Mouse (Mus musculus) v-Abl transformed pro-B cells (cell line): ENCODE data around the gene 4930562C15Rik.
"Not testable (repeated sequence)": the region's sequence is repeated elsewhere in the genome, so short reads cannot be mapped to it uniquely, and the experiment has no call there.

Source experiments
- in situ Hi-C, 2 experiments: fragments of 400-800 bp; cut with MboI; formaldehyde crosslinking; loops; one replicate each; pipeline ENCODE4 v1.15.1; 2025; ENCODE audit not compliant: unreplicated experiment in 2 of 2

The 4930562C15Rik gene

DNA sequence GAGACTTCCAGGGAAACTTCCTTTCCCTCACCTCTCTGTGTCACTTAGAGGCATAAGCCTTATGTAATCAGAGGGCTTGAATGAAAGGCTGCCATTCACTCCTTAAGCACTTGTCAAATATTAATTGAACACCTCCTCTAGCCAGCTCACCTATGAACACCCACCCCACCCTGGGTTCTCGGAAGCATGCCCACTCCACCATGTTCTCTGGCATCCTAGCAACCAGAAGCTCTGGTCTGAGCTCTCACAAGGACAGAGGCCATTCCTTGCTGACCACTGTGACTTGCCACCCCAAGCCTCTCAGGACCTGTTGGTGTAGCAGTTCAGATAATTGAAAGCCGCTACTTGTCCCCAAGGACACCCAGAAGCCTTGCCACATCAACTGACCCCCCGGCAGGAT, at the start of gene 4930562C15Rik:
4930562C15Rik (plus strand) TSS at position 226 of the 400 bp plus-strand sequence.
- in situ Hi-C loops, result no loop called here

DNA sequence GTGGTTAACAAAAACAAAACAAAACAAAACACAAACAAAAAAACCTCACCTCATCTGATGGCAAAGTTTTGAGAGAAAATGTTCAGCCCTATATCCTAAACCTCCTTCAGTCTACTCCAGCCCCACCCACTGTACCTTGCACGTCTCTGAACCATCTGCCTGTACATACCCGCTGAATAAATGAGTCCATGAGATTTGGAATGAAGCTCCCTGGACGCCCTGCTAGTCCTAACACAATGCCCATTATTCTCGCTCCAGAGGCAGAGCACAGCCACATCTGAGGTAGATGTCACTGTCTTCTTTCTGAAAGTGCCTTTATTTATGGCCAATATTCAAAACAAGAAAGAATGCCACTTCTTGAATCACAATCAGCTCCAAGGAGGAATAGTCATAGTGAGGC, 49.5 kb upstream of the 4930562C15Rik start:
- in situ Hi-C loops, result loop anchor here (5.0 to 10.0 kb wide), 3 partner anchors 61 to 111 kb away; partner anchors contain the start of genes Coro7 (in 1 of the 2) and Hmox2 (in 1 of the 2)

DNA sequence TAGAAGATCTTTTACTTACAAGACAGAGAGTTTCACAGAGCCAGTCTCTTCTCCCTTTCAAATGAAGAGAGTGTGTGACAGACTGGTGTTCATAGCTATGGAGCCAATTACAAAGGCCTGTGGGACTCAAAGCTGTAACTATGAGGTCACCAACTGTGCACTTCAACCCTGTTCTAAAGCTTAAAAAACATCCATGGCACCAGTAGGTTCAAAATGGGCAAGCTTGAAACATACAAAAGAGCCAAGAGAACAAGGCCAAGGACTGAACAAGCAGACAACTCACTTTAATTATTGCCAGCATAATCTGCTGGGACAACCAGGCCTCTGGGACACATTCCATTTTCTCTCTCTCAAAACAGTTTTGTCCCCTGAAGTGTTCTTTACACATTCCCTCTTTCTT, 47.0 kb upstream of the 4930562C15Rik start:
- in situ Hi-C loops, result loop anchor here (5.0 to 10.0 kb wide), 3 partner anchors 63 to 113 kb away; partner anchors contain the start of genes Coro7 (in 1 of the 2) and Hmox2 (in 1 of the 2)

DNA sequence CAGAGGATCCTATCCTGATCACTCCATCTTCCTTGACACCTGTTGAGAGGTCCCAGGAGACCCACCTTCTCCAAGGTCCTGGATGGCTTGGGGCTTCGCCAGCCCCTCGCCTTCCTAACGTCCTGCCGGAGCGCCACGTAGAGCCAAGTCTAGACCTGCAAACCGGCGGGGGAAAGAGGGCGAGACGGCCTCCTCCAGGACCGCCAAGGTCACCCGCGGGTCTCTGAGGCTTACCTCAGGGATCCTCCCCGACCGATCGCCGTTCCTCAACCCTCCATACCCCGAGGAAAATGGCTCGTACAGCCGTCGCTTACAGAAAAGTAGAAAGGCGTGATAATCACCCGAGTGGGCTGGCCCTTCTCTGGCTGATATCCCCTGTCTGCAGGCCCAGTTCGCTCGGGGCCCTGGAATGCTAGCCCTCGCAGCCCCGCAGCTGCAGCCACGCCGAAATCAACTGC, 45.9 kb upstream of the 4930562C15Rik start:
- in situ Hi-C loops, result loop anchor here (5.0 to 10.0 kb wide), 3 partner anchors 65 to 115 kb away; partner anchors contain the start of genes Coro7 (in 1 of the 2) and Hmox2 (in 1 of the 2)

DNA sequence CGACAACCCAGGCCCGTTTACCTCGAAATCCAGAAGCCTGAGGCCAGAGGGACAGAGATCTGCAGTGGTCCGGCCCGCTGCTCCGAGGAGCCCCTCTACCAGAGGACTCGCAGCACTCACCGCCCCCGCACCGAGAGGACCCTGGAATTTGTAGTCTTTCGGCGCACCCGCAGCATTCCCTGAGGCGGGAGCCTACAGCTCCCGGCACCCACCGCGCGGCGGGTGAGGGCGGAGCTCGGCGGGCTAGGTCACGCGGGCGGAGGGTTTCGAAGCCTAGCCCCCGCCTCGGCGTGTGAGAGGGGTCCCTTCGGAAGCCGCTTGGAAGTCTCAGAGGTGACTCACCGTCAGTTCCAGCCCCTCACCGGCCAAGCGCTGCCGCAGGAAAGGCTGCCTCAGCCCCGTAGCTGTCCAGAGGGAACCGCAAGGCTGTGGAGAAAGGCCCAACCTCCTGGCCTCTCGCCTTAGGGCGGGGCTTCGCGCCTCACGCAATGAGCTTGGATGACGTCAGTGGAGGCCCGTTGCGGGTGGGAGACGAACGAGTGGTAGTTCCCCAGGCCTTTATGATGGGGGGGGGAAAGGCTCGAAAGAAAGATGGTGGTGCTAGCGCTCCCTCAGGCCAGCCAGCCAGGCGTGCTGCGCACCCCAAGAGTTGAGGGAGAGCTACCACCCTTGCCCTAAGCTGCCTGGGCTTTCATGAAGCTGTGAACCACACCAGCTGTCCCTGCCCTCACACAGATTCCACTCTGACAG, 45.2 kb upstream of the 4930562C15Rik start, which contains the start of gene Cdip1:
Cdip1 (minus strand) TSS at position 483 of the 750 bp plus-strand sequence.
- in situ Hi-C loops, result loop anchor here (5.0 to 10.0 kb wide), 5 partner anchors 65 to 315 kb away; partner anchors contain the start of genes Coro7 (in 1 of the 2) and Hmox2 (in 1 of the 2)

DNA sequence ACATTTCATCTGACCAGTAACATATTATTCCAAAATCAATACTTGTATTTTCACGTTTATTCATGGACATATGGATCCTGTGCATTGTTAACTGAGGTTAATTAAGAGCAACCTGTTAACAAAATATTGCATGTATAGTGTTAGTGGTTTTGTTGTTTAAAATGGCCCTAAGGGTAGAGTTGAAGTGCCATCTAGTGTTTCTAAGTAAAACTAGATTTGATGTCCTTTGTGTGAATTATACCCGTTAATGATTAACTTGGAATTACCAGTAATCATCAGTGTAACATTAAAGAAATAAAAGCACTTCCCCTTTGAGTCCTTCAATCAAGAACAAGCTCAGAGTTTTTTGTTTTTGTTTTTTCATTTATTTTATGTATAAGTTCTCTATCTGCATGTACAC, 43.9 kb upstream of the 4930562C15Rik start:
- in situ Hi-C loops, result loop anchor here (5.0 to 10.0 kb wide), 2 partner anchors 219 to 317 kb away; no protein-coding TSS in a partner anchor

DNA sequence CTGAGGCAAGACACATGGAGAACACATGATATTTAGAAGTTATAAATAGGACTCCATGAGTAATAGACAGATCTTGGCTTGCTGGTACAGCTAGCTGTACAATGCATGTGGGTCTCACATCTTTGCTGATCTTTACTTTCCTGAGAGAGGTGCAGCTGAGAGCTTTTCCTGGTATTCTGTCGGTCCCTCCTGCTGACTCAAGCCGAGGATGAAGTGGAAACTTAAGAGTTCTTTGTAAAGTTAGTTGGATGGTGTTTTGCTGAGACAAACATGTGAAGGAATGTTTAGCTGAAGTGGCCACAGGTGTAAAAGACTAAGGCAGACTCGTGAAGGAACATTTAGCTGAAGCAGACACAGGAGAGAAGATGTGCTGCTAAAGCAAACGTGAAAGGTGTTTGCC, 38.6 kb upstream of the 4930562C15Rik start:
- in situ Hi-C loops, result loop anchor here in 1 of 2 experiments (10.0 kb wide), 1 partner anchor 322 kb away; no protein-coding TSS in a partner anchor

DNA sequence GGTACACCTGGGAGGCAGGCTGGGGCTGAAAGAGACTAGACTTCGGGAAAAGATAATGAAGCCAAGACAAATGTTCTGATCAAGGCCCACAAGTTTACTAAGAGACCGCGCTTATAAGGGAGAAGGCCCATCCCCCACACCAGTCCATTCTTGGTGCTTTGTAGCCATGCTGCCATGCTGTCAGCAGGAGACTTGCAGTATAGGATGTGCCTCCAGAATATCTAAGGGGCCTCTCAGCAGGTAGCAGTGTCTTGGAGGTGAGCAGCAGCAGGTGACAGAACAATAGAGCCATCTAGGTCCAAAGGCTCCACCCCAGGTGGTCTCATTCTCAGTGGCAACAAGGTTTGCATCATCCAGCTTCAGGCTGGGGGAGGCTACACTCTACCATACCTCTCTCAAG, 16.9 kb upstream of the 4930562C15Rik start:
- in situ Hi-C loops, result no loop called here

DNA sequence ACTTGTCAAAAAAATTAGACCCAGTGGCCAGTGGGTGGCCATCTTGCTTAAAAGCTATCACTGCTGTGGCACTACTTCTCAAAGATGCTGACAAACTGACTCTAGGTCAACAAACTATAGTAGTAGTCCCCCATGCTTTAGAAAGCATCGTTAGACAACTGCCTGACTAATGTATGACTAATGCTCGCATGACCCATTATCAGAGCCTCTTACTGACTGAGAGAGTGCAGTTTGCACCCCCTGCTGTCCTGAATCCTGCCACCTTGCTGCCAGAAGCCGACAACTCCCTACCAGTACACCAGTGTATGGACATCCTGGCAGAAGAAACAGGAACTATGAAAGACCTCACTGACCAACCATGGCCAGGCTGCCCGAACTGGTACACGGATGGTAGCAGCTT, 10.8 kb upstream of the 4930562C15Rik start:
- in situ Hi-C loops, result not testable (repeated sequence)

DNA sequence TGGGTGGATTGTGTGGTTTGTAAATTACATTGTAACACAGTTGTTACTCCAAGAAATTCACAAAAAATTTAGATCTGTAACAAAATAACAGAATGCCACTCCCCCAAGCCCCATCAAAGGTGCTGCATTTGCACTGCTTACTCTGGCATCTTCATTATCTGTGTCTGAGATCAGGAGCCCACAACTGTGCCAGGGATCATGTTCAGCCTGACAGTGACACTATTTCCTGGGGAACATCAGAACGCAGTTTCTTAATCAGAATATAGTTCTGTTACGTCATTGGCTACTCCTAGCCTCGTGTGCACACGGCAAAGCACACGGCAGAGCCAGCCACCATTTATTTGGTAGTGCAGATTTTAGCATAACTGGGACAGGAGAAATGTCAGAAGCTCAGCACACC, 7.6 kb upstream of the 4930562C15Rik start:
- in situ Hi-C loops, result no loop called here

DNA sequence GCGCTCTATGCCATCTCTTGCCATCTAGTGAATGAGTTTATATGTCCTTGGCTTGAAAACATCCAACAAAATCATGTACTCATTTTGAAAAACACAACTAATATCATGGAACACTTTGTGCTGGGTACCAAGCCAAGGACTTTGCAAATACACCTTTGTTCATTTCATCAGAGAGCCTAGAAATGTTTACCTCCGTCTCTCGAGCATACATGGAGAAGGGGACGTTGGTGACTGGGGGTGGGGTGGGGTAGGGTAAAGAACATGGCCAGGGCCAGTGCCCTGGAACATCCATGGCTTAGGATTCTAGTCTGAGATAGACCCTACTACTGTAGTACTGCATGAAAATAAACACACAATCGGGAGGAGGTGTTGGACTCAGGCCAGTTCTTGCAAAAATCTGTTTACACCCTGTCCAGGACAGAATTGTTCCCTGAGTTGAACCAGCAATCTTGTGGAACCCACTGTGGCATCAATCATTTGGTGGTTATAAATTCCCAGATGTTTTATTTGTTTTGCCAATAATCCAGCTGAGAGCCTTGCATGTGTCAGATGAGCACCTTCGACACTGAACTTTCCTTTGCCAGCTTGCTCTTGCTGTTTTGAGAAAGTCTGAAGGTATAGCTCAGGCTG, 5.8 kb upstream of the 4930562C15Rik start:
- in situ Hi-C loops, result no loop called here

DNA sequence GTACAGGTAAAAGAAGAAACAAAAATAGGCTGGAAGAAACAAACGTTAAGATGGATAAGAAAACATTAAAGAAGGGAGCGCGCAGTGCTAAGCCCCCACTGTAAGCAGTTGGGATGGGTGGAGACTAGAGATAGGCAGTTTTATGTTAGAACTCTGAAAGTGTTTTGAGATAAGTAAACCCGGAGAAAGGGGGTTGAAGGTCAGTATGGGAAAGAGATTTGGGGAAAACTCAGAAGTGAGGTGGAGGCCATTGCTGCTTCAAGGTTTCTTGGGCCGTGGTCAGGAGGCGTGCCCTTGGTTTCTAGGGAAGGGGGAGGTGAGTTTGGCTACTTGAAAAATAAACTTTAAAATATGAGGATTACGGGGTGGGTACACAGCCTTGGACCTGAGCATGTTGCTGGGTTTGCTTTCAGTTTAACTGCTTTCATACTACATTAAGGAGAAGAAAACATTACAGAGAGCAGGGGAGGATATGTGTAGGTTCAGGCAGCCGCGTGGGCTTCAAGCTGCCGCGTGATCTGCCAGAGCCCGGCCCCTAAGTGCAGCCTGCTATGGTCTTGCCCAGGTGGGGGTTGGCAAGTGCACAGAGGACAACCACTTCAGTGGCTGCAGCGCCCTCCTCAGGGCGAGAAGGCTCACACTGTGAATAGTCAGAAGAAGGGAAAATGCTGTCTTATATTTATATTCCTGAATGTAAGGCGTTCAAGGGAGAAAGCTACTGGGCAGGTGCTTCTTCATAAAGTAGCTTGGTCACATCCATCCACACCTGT, 3.4 kb upstream of the 4930562C15Rik start:
- in situ Hi-C loops, result no loop called here

DNA sequence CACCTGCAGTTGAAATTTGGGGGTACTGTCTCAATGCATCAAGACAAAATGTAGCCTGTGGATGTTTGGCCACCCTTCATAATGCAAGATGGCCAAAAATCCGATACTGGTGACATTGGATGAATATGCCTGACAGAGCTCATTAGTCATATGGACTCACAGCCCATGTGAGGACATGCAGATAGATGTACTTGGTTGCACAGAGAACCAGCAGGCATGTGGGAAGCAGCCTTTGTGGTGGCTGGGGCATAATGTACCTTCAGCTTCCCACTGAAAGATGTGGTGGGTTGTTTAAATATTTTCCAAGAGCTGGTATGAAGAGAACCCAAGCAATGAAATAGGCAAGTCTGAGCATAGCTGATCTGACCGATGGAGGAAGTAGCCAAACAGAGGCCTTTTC, 1.4 kb upstream of the 4930562C15Rik start:
- in situ Hi-C loops, result no loop called here

DNA sequence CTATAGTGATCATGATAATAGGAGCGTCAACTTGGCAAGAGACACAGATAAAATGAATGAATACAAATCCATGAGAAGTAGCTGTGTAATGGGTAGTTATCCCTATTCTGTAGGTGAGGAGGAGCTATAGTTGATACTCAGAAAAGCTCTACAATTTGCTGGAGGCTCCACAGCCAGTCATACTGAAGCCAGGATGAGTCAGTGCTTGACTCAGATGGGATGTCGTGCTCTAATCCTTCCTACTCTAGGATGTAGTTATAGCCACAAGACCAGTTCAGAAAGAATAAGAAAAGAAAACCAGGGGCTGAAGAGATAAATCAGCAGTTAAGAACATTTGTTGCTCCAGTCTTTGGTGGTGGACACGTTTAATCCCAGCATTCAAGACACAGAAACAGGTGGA, 2.4 kb downstream of the 4930562C15Rik start:
- in situ Hi-C loops, result no loop called here

DNA sequence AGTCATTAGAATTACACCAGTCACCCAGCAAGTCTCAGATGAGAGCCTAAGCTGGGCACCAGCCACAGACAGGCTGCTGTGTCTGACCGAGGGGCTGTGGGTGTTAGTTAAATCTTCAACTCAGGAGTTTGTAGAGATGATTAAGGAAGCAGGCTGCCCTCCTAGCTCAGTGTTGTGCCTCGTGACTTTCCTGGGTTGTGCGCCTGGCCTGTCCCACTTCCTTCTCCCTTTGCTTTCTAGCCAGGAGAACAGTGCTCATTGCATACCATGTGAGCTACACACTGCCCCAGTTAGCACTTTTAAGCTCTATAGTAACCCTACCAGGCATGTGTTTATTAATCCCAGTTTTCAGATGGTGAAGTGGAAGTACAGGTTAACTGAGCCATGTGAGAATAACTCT, 4.3 kb downstream of the 4930562C15Rik start:
- in situ Hi-C loops, result no loop called here

DNA sequence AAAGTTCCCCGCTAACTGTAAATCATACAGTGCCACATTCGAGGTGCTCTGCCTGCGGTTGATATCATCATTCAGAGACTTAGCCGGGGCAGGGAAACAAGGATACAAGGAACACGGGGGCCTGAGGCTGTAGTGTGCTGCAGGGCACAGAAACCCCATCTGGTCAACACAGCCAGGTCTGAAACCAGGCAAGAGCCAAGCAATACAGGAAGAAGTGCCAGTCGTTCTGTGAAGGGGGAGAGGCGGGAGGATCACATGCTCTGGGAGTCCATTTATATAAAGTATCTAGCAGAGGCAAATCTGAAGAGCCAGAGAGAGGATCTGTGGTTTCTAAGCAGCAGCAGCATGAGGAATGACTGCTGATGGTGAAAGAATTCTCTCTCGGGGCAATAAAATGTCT, 5.0 kb downstream of the 4930562C15Rik start:
- in situ Hi-C loops, result no loop called here

DNA sequence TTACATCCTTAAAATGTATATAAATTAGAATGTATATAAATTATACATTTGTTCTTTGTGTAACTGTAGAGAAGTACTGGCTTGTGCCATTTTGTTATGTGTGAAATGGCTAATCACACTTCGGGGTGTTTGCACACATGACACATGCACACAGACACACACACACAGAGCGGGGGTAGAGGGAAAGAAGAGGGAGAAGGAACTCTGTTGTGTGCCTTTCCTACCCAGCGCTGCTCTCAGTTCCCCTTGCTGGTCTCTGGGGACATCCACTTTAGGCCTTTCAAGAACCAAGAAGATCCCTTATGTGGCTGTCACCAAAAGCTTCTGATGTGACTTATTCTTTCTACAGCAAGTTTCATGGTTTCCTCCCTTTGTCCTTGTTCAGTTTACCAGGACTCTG, 11.8 kb downstream of the 4930562C15Rik start:
- in situ Hi-C loops, result no loop called here

DNA sequence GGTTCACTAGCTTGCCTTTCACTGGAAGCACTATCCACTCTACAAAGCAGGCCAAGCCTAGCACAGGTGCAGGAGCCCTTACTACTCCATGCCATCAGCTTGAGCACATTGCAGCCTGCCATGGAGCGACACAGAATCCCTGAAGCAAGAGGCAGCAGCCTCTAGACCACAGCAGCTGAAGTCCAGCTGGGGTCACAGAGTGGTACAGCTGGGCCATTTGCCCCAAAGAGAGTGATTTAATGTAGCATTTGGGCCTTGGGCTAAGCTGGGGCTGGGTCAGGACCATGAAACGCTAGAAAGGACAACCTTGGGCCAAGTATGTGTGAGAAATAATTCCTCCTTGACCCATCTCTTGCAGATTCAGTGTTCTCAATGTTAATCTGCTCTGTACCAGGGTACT, 12.9 kb downstream of the 4930562C15Rik start:
- in situ Hi-C loops, result no loop called here

DNA sequence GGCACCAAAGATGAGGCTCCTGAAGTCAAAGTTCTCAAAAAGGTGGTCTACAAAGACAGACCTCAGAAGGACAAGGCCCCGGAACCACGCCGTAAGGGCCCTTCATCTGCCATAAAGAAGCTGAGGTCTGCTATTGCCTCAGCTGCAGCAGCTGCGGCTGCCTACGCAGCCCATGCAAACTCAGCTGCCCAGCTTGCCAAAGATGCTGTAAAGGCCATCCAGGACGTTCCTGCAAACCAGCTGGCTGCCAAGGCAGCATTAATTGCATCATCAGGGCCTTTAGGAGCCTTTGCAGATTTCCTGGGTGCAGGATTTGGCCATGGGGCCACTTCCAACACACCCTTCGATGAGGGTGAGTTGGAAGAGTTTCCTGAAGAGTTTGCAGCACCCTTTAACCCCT, 15.1 kb downstream of the 4930562C15Rik start:
- in situ Hi-C loops, result no loop called here

DNA sequence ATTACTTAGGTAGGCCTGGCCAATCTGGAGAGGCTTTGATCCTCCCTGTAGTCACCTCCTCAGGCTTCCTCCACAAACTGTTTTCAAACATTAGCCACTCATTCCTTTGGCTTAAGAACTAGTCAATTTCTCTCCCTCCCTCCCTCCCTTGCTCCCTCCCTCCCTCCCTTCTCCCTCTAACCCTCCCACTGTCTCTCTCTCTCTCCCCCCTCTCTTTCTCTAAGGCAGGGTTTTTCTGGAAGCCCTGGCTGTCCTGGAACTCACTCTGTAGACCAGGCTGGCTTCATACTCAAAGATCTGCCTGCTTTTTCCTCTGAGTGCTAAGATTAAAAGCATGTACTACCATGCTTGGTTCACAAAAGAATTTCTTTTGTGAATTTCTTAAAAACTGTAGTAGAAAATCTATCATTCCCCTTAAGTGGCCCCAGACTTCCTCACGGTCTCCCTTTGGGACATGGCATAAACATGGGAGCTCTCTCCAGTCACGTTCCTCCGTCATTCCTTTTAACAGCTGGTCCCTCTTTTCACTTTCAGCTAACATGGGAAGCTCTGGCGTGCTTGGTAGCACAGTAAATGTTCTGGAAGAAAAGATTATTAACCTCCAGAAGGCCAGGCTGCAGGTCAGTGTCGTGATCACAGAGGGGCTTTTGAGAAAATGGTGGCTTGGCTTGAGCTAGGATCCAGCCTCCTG, 15.9 kb downstream of the 4930562C15Rik start:
- in situ Hi-C loops, result no loop called here
